Mouse (Mus musculus) bone marrow, adult 2 months (tissue): ENCODE results near the gene Fktn.

Experiments
- CTCF ChIP-seq: fragments of 200-500 bp; IDR thresholded peaks from 2 replicates; pipeline ENCODE4 v1.5.1; 2011; ENCODE audit warnings: low read length, control low read depth; ENCODE audit not compliant: control insufficient read depth, insufficient read depth
- POLR2A ChIP-seq: fragments of 200-500 bp; IDR thresholded peaks from 2 replicates; pipeline ENCODE4 v1.6.1; 2011; ENCODE audit warnings: low read depth, mild to moderate bottlenecking, control low read depth, low read length, borderline replicate concordance; ENCODE audit not compliant: control insufficient read depth

DNA sequence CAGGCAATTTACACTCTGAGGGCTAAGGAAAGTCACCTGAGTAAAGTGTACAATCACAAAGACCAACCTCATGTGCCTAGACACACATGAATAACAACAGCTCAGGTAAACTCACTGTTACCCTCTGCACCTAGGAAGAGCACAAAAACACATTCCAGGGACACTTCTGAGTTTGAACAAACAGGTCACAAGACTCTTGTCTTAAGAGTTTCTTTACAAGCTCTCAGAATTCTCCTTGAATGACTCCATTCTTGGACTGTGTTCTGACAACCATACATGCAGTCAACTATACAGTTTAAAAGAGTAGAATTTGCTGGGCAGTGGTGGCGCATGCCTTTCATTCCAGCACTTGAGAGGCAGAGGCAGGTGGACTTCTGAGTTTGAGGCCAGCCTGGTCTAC lies 14.3 kb downstream of the Fktn start:
- TF ChIP-seq POLR2A (no peak), CTCF (no peak)
